ENCODE assay signal across 22 mouse cellular contexts in genomic region chr13:40907274-40907673, GRCm38 (mm10). TPM values are rescaled to one million over a fixed set of nuclear protein-coding genes. Genes with fewer than 3 reads are reported as not detected.
DNase-seq lines count a peak whose midpoint lies in the region; ATAC-seq and TF ChIP-seq lines count a peak whose summit lies in the region.
"Had no signal": no experiment of that assay in that cellular context is flagged by ENCODE, and none has a peak within 500 bp of the region (broad histone marks: within the 10 kb centered on the region; RNA-seq: fewer than 3 reads in every experiment).

No protein-coding gene starts in this region.

- no peak for TF ChIP-seq CTCF in stomach, postnatal 0 days (IDR thresholded peaks at IDR 0.05; ENCODE audit: low read depth)

- H3K9me3 ChIP-seq in kidney, embryonic 15.5 days (replicated peaks): no peaks in the 10 kb centered on the region
- no peaks in the 10 kb centered on the region for H3K9me3 ChIP-seq in stomach, embryonic 14.5 days (ENCODE audit: control insufficient read depth, low read depth, low read length)
- H3K9me3 ChIP-seq in stomach, postnatal 0 days (ENCODE audit: control insufficient read depth, low read length): no peaks in the 10 kb centered on the region
- no peaks in the 10 kb centered on the region for H3K9me3 ChIP-seq in intestine, embryonic 16.5 days (ENCODE audit: control insufficient read depth, low read length)
- H3K9me3 ChIP-seq in liver, embryonic 12.5 days (replicated peaks): no peaks in the 10 kb centered on the region
- H3K9me3 ChIP-seq: embryonic facial prominence, embryonic 12.5 days; G1E; hindbrain, embryonic 12.5 days had no signal

- H3K9ac ChIP-seq in kidney, embryonic 15.5 days: no peak overlapping the region
- H3K9ac ChIP-seq in stomach, embryonic 14.5 days (replicated peaks; ENCODE audit: low read depth, low read length): no peak overlapping the region
- H3K9ac ChIP-seq in stomach, postnatal 0 days (ENCODE audit: low read length): no peak overlapping the region
- H3K9ac ChIP-seq in intestine, embryonic 16.5 days (ENCODE audit: low read depth, low read length): no peak overlapping the region
- H3K9ac ChIP-seq in liver, embryonic 12.5 days: no peak overlapping the region
- H3K9ac ChIP-seq: embryonic facial prominence, embryonic 12.5 days; forebrain, postnatal 0 days; hindbrain, embryonic 12.5 days had no signal

- H3K4me3 ChIP-seq in kidney, embryonic 15.5 days (replicated peaks): no peak overlapping the region
- H3K4me3 ChIP-seq in stomach, embryonic 14.5 days (ENCODE audit: low read depth, low read length): no peak overlapping the region
- no peak overlapping the region for H3K4me3 ChIP-seq in stomach, postnatal 0 days (ENCODE audit: low read depth, low read length)
- H3K4me3 ChIP-seq in intestine, embryonic 16.5 days (ENCODE audit: low read length): no peak overlapping the region
- H3K4me3 ChIP-seq in liver, embryonic 12.5 days: no peak overlapping the region
- H3K4me3 ChIP-seq: embryonic facial prominence, embryonic 12.5 days; hindbrain, embryonic 12.5 days had no signal

- H3K36me3 ChIP-seq in kidney, embryonic 15.5 days: no peaks in the 10 kb centered on the region
- no peaks in the 10 kb centered on the region for H3K36me3 ChIP-seq in stomach, embryonic 14.5 days (ENCODE audit: control insufficient read depth, insufficient read depth, low read length)
- H3K36me3 ChIP-seq in stomach, postnatal 0 days (ENCODE audit: control insufficient read depth, insufficient read depth, low read length): no peaks in the 10 kb centered on the region
- no peaks in the 10 kb centered on the region for H3K36me3 ChIP-seq in intestine, embryonic 16.5 days (ENCODE audit: control insufficient read depth, insufficient read depth, low read length)
- H3K36me3 ChIP-seq in liver, embryonic 12.5 days: no peaks in the 10 kb centered on the region
- H3K36me3 ChIP-seq: embryonic facial prominence, embryonic 12.5 days; G1E; hindbrain, embryonic 12.5 days had no signal

- DNase-seq in kidney, adult 8-10 months: no peak
- DNase-seq in stomach, postnatal 0 days (ENCODE audit: low spot score): no peak
- no peak for DNase-seq in retina, embryonic 14.5 days (ENCODE audit: low spot score)
- DNase-seq: adrenal gland, postnatal 10 days; cerebellum, adult 9-10 months; forebrain, postnatal 0 days; gastrocnemius, postnatal 36 days; lung, adult 18-20 months; lung, postnatal 4 days; midbrain, embryonic 14.5 days; right cerebral cortex, postnatal 14 days; thymus, adult 18-20 months; thymus, postnatal 4 days had no signal

- H3K4me1 ChIP-seq in kidney, embryonic 15.5 days: peaks cover 15% of the 10 kb centered on the region; the same call in 1 of the 2 replicates
- 0 out of 2 replicates have a peak, but pooled peaks cover 3% of the 10 kb centered on the region for H3K4me1 ChIP-seq in stomach, embryonic 14.5 days (ENCODE audit: control insufficient read depth, insufficient read depth, low read length)
- no peaks in the 10 kb centered on the region for H3K4me1 ChIP-seq in stomach, postnatal 0 days (replicated peaks; ENCODE audit: control insufficient read depth, insufficient read depth)
- H3K4me1 ChIP-seq in intestine, embryonic 16.5 days (ENCODE audit: control insufficient read depth, insufficient read depth, low read length): peaks cover 15% of the 10 kb centered on the region
- 0 out of 2 replicates have a peak, but pooled peaks cover 8% of the 10 kb centered on the region for H3K4me1 ChIP-seq in liver, embryonic 12.5 days
- H3K4me1 ChIP-seq: embryonic facial prominence, embryonic 12.5 days; hindbrain, embryonic 12.5 days had no signal

- no peak overlapping the region for H3K4me2 ChIP-seq in kidney, embryonic 15.5 days
- H3K4me2 ChIP-seq in stomach, embryonic 14.5 days (replicated peaks; ENCODE audit: low read depth, low read length): no peak overlapping the region
- H3K4me2 ChIP-seq in stomach, postnatal 0 days (replicated peaks; ENCODE audit: low read depth): no peak overlapping the region
- no peak overlapping the region for H3K4me2 ChIP-seq in intestine, embryonic 16.5 days (ENCODE audit: low read depth, low read length)
- no peak overlapping the region for H3K4me2 ChIP-seq in liver, embryonic 12.5 days
- H3K4me2 ChIP-seq: embryonic facial prominence, embryonic 12.5 days; hindbrain, embryonic 12.5 days; liver, embryonic 11.5 days had no signal

- no peak for ATAC-seq in kidney, embryonic 15.5 days (replicated peaks; ENCODE audit: low FRiP score)
- no peak for ATAC-seq in stomach, embryonic 14.5 days (ENCODE audit: insufficient number of reproducible peaks, insufficient read depth, low FRiP score, low read depth)
- ATAC-seq in stomach, postnatal 0 days (ENCODE audit: low FRiP score, low TSS enrichment): no peak
- ATAC-seq in intestine, embryonic 16.5 days: no peak
- no peak for ATAC-seq in liver, embryonic 12.5 days
- ATAC-seq: CD4-positive, CD25-positive, alpha-beta regulatory T cell, adult 4 months; forebrain, postnatal 0 days had no signal

- 0 out of 2 replicates have a peak overlapping the region, but pooled peaks have one; percentile 37 for H3K27ac ChIP-seq in kidney, embryonic 15.5 days
- peak overlapping the region; percentile 61; the same call in 1 of the 2 replicates for H3K27ac ChIP-seq in stomach, embryonic 14.5 days (ENCODE audit: low read length)
- H3K27ac ChIP-seq in stomach, postnatal 0 days (replicated peaks): no peak overlapping the region
- peak overlapping the region; percentile 65; the same call in 1 of the 2 replicates for H3K27ac ChIP-seq in intestine, embryonic 16.5 days (ENCODE audit: low read length)
- H3K27ac ChIP-seq in liver, embryonic 12.5 days: no peak overlapping the region
- H3K27ac ChIP-seq: embryonic facial prominence, embryonic 12.5 days; hindbrain, embryonic 12.5 days had no signal

- TF ChIP-seq EP300 in stomach, postnatal 0 days (optimal IDR thresholded peaks at IDR 0.05): no peak

- WGBS in kidney, embryonic 15.5 days: 63% methylated on average over 7 of the region's 7 CpGs
- WGBS in stomach, embryonic 14.5 days: 72% methylated on average over 7 of the region's 7 CpGs
- 57% methylated on average over 7 of the region's 7 CpGs for WGBS in stomach, postnatal 0 days
- 56% methylated on average over 7 of the region's 7 CpGs for WGBS in intestine, embryonic 16.5 days
- WGBS in liver, embryonic 12.5 days (ENCODE audit: insufficient replicate concordance): 74% methylated on average over 7 of the region's 7 CpGs

- H3K27me3 ChIP-seq in kidney, embryonic 15.5 days: no peaks in the 10 kb centered on the region
- H3K27me3 ChIP-seq in stomach, embryonic 14.5 days (ENCODE audit: control insufficient read depth, insufficient read depth, low read length): no peaks in the 10 kb centered on the region
- no peaks in the 10 kb centered on the region for H3K27me3 ChIP-seq in stomach, postnatal 0 days (ENCODE audit: control insufficient read depth, insufficient read depth, low read length)
- no peaks in the 10 kb centered on the region for H3K27me3 ChIP-seq in intestine, embryonic 16.5 days (replicated peaks; ENCODE audit: control insufficient read depth, insufficient read depth, low read length)
- H3K27me3 ChIP-seq in liver, embryonic 12.5 days (replicated peaks): no peaks in the 10 kb centered on the region
- H3K27me3 ChIP-seq: embryonic facial prominence, embryonic 12.5 days; hindbrain, embryonic 12.5 days had no signal

RNA-seq across cellular contexts. Expression of gene Gcnt2, which starts 47.7 kb away (rescaled TPM):
- 5.7 and 5.8 TPM in 2 replicates for polyA plus RNA-seq in kidney, embryonic 15.5 days (2015; fragmentation: Nextera tagmentation; extraction: Ambion mirVana)
- 8.3 and 8.4 TPM in 2 replicates for polyA plus RNA-seq in stomach, embryonic 14.5 days (2014; fragmentation: Nextera tagmentation; extraction: Ambion mirVana)
- 5.7 and 6.4 TPM in 2 replicates for polyA plus RNA-seq in stomach, postnatal 0 days (2015; fragmentation: Nextera tagmentation; extraction: Ambion mirVana)
- polyA plus RNA-seq in intestine, embryonic 16.5 days (2015; fragmentation: Nextera tagmentation; extraction: Ambion mirVana): 14.5 and 17.3 TPM in 2 replicates
- polyA plus RNA-seq in liver, embryonic 12.5 days (2016; fragmentation: Nextera tagmentation; extraction: Ambion mirVana): 1.5 TPM in 2 replicates
- polyA plus RNA-seq: G1E had no signal

Comparison
In these comparisons a context has a peak if more than half of its experiments do, and no peak if none do; other contexts are left out.
1. H3K27ac ChIP-seq: peak in kidney, embryonic 15.5 days (single experiment), stomach, embryonic 14.5 days (single experiment) and intestine, embryonic 16.5 days (single experiment); none in stomach, postnatal 0 days (single experiment) and liver, embryonic 12.5 days (single experiment).